Mouse (Mus musculus): ENCODE measurements around the gene Kcnt1.
A peak's percentile ranks its signal among the peaks of the same experiment; 100 is the strongest.

Kcnt1 gene

DNA sequence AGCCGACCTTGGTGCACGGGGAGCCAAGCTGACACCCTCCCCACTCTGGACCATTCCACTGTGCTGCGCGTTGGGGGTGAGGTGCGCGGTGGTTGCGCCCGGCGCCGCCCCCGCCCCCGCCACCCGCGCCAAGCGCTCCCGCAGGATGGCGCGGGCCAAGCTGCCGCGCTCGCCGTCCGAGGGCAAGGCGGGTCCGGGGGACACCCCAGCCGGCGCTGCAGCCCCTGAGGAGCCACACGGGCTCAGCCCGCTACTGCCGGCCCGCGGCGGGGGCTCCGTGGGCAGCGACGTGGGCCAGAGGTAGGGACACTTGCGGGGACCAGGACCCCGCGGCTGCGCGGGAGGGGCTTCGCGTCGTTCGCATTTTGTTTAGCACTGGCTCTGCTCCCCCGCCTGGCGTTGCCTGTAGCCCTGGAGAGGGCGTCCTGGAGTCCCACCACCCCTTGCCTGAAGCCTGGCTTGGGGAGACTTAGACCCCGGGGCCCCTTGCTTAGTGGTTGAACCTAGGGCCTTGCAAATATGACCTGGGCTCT, 14.3 kb downstream of the Kcnt1 start:
- DNase-seq (ENCODE audit: low spot score in 2 of 2), result no peak

DNA sequence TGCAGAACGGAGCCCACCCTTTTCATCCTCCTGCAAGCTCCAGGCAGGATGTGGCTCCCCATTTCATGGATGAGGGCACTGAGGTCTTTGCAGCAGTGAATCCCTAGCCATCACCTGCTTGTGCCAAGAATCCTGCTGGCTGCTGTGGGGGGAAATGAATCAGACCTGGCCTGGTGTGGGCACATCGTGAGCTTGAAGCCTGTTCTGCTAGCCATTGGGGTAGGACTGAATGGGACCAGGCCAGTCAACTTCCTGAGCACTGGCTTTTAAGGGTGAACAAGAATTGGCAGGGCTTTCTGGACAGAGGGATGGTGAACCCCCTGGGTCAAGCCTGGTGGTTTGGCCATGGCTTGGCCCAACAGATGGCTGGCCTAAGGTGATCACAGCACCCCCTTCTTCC, 15.0 kb downstream of the Kcnt1 start:
- no peak for DNase-seq (ENCODE audit: low spot score in 2 of 2)

DNA sequence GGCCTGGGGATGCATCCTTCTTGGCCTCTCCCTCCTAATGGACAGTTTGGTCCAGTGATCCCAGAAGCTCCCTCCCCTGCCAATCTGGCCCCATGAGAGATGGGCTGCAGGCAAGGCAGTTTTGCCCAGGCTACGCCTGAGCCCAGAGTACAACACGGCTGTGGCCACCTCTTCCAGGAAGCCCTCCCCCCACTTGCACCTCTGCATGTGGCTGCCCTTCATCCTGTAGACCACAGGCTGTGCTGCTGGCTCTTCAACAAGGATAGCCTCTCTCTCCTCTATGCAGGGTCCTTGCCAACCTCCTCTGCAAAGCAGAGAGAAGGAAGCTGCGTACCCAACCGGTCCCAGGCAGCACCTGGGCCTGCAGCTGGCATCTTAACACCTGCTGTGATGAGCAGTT, 15.5 kb downstream of the Kcnt1 start:
- DNase-seq (ENCODE audit: low spot score in 2 of 2), result no peak

- no peak for DNase-seq (ENCODE audit: low spot score in 2 of 2)
Measured at GRCm38 (mm10) chr2:25882276-25882675, 18.7 kb downstream of the Kcnt1 start.

GRCm38 (mm10) chr2:25884756-25885155, 21.2 kb downstream of the Kcnt1 start:
- DNase-seq (ENCODE audit: low spot score in 2 of 2), result no peak

DNA sequence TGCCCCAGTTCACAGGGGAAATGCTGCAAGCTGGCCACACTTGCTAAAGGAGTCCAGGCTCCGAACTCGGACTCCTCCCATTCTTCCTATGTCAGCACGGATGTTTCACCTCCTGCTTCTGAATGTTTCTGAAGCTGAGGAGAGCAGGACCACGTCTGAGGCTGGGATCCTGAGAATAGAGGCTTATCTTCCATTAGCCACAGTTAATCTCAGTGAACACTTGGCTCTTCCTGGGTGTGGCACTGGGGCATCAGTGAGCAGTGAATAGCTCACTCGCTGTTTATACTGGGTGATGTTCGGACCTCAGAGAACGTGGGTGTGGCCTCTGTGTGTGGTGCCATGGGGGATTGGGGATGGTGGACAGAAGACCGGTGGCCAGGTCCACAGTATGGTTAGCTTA, 23.7 kb downstream of the Kcnt1 start:
- DNase-seq (ENCODE audit: low spot score in 2 of 2), result no peak

DNA sequence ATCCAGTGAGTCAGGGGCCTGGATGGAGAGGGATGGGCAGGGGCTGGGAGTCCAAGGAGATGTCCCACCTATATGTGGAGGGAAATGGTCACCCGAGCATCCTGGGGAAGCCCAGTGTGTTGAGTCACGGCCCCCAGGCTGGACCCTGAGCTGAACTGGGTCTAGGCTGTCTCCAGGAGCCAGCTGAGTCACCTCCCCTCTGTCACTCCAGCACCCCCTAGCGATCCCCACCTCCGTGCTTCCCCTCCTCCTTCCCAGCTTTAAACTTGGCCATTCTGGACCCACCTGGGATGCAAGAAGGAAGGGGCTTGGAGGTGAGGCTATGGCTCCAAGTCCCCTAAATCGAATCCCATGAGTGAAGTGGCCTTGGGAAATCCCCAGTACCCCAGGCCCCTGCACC, 24.6 kb downstream of the Kcnt1 start:
- no peak for DNase-seq (ENCODE audit: low spot score in 2 of 2)

DNA sequence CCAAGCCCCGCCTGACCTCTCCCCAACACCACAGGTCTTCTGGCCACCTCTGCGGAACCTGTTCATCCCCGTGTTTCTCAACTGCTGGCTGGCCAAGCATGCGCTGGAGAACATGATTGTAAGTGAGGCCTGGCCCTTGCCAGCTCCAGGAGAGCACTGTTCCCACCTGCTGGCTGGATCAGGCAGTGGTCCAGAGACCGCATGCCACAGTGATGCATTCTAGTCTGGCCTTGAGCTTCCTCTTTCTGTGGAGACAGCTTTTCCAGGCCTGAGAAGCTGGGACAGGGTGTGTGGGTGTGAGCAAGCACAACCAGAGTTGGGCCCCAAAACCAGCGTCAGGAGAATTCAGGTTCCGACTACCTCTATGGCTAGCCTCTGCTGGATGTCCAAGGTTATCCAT, 28.9 kb downstream of the Kcnt1 start:
- DNase-seq (ENCODE audit: low spot score in 2 of 2), result no peak

DNA sequence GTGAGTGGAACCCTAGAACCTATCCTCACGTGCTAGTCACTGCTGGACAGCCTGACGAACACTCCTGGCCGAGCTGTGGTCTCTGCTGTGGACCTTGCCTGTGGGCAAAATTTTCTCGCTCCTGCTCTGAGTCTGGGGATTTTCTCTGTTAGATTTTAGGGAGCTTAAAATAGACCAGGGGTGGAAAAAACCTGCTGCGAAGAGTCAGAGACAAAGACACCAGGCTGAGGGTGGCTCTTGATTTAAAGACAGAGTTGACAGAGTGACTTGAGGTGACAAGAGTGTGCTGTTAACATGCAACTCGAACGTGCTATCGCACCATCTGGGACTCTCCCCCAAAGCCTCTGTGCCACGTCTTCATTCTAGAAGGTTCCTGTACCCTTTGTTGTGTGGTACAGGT, 35.4 kb downstream of the Kcnt1 start:
- DNase-seq (ENCODE audit: low spot score in 2 of 2), result no peak

DNA sequence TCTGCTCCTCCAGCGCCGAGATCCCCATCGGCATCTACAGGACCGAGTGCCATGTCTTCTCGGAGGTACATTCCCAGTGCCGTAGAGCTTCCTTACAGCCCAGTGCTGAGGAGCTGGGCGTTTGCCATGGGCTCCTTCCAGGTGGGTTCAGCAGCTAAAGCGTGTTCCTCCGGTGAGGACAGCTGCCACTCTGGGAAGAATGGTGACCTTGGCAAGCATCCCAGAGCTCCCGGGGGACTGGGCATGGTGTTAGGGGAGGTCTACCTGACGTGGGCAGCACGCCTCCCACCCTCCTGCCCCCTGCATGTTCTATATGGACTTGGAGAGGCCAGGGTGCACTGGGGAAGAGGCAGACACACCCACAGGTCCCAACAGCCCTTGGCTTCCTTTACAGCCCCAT, 46.3 kb downstream of the Kcnt1 start:
- no peak for DNase-seq (ENCODE audit: low spot score in 2 of 2)

GRCm38 (mm10) chr2:25913247-25913646, 49.7 kb downstream of the Kcnt1 start:
- peak in 1 of 2 experiments; percentile 42 for DNase-seq (ENCODE audit: low spot score in 2 of 2)

DNA sequence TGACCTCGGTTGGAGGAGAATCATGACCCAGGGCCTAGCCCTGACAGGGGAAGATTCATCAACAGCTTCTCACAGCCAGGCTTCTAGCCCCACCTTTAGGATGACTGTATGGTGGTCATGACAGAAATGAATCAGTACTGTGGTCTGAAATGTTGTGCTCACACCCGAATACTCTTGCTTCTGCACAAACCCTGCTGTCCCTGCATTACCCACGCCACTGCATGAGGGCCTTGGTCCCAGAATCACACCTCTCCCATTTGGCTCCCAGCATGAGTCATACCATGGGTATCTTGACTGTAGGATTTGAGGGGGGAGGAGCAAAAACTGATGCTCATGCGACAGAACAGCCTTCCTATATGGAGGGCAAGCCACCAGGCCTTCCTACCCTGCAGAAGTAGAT, 50.7 kb downstream of the Kcnt1 start:
- no peak for DNase-seq (ENCODE audit: low spot score in 2 of 2)

GRCm38 (mm10) chr2:25914821-25915220, 51.3 kb downstream of the Kcnt1 start:
- DNase-seq (ENCODE audit: low spot score in 2 of 2), result no peak

DNA sequence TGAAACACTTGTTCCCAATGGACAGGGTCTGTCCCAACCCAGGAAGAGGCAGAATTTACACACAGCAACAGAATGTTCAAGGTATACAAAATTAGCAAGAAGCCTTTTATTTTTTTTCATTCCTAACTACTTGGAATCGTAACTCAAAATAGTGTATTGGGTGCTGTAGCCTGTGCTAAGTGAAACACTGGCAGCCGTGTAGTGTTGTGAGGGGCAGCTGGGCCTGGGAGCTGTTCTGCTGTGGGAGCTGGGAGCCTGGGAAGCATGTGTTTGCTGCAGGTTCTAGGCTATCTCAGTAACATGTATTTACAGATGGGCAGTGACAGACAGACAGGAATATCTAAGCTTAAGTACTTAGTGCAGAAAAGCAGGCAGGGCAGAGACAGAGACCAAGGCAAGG, 54.9 kb downstream of the Kcnt1 start:
- no peak for DNase-seq (ENCODE audit: low spot score in 2 of 2)

DNA sequence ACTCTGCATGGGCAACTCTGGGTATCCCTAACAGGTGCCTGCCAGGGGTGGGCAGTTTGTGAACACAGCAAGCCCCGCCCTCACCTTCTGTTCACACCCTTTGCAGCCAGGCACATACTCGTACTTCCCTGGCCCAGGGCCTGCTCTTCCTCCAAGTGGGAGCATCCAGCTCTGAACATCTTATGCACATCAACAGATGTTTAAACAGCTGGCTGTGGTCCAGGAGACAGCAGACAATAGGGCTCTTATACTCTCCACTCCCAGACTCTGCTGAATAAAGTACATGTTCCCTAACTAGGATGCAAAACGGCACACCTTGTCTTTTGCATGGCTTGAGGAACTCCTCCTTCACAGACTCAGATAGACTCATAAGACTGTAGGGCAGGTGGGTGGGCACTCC, 56.4 kb downstream of the Kcnt1 start:
- no peak for DNase-seq (ENCODE audit: low spot score in 2 of 2)

DNA sequence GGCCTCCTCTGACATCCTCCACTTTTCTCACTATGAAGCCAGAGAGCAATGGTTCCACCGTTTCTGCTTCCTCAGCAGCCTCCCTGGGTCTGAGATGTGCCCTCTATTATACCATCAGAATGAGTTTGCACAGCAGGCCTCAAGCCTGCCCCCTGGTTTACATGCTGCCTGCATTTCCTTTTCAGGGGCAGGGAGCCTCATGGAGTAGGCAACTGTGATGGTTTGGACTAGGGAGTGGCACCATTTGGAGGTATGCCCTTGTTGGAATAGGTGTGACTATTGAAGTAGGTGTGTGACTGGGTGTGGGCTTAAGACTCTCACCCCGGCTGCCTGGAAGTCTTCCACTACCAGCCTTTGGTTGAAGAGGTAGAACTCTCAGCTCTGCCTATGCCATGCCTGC, 60.3 kb downstream of the Kcnt1 start:
- DNase-seq (ENCODE audit: low spot score in 2 of 2), result no peak

GRCm38 (mm10) chr2:25924934-25925333, 61.4 kb downstream of the Kcnt1 start:
- DNase-seq (ENCODE audit: low spot score in 2 of 2), result no peak

- no peak for DNase-seq (ENCODE audit: low spot score in 2 of 2)
Measured at GRCm38 (mm10) chr2:25927821-25928220, 64.3 kb downstream of the Kcnt1 start.

DNA sequence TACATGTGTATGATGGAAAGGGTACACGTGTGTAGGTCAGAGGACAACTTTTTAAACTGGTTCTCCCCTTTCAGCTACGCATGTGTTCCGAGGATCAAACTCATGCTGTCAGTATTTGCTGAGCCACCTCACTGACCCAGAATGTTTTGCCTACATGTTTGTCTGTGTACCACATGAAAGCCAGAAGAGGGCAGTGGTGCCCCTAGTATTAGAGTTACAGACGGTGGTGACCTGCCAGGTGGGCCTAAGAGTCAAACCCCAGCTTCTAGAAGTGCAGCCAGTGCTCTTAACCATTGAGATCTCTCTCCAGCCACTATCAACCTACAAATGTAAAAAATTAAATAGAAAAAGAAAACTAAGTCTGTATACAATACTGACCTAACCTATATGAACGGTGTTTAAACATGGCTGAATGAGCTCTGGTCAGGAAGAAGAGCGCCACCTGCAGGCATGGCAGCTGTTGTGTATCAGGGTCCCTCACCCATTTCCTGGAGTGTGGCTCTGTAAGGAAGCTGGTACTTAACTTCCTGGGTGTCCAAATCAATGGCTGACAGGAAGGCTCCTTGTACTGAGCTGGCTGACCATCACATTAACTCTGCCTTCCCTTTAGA, 67.8 kb downstream of the Kcnt1 start:
- no peak for DNase-seq (ENCODE audit: low spot score in 2 of 2)

DNA sequence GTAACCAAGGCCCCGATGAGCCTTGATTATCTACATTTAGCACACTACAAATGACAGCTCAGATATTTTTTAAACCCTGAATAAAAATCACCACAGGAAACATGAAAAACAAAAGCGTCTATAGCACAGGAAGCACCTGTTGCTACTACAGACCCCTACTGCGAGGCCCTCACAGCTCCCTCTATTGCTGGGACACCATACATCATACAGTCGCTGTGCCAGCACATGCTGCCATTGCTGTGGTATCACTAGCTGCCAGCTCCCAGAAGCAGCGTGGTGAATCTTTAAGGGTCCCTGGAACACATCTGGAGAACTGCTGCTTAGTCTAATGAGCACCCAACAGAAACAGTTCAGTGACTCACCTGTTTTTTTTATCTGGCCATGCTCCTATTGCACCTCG, 77.0 kb downstream of the Kcnt1 start:
- no peak for DNase-seq (ENCODE audit: low spot score in 2 of 2)

DNA sequence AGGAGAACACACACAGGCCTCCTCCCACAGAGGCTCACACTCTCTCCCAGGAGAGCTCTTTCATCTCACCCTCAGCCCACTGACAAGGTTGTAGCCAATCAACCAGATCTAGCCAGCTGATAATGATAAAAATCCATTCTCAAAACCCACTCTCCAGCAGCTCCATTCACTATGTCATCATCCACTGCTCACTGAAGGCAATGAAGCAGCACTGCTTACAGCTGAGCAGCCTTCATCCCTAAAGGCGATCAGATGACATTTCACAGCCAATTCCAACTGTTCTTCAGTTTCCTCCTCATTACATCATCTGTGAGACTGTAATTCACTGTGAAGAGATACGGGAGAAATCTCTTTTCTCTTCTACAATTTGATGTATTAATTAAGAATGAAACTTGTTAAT, 80.3 kb downstream of the Kcnt1 start:
- no peak for DNase-seq (ENCODE audit: low spot score in 2 of 2)

GRCm38 (mm10) chr2:25947950-25948349, 84.4 kb downstream of the Kcnt1 start:
- no peak for DNase-seq (ENCODE audit: low spot score in 2 of 2)

DNA sequence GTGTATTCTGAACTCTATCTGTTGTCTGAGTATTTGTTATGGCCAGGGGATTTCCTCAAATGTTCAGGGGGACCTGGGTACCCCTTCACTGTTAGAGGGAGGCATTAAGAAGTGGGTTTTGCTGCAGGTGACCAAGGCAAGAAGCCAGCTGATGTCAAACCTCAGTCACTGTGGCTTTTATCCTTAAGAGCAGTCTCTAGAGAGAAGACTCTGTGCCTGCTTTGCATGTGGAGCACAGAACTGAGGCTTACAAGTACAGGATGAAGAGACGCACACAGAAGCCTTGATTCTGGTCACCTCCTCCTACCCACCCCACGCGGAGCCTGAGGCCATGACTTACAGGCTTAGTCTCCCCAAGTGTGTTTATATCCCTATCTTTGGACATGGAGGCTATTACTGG, 85.8 kb downstream of the Kcnt1 start:
- DNase-seq (ENCODE audit: low spot score in 2 of 2), result no peak

Measured in frontal cortex, postnatal 10 days (tissue).